Mouse (Mus musculus): Measurements from ENCODE around the gene Xcl1. TPM values are rescaled to one million over a fixed set of nuclear protein-coding genes. Genes with fewer than 3 reads are reported as not detected.

Gene Xcl1
- polyA plus RNA-seq, 1 experiment from 2014 or later, result not detected

DNA sequence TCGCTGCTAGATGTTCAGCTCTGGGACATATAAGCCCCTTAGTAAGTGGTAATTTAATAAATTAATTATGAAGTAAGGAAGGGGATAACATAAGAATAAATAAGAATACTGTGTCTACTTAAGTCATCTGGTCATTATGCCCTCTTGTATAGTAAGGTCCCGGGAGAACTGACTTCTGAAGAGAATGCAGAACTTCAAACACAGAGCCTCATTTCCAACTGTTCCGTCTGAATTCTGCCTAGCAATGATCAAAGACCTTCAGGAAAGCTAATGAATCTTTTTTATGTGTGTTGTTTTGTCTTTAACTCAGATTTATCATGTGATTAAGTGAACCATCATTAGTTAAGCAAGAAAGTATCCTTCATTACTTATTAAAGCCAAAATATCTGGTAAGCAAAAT is 5.3 kb downstream of the Xcl1 start:
- H3K36me3 ChIP-seq (ENCODE audit: insufficient read depth, low read length), result no peaks in the 10 kb centered on the region
- no peak for ATAC-seq
- DNase-seq (ENCODE audit: low spot score), result no peak
- TF ChIP-seq EP300 (IDR thresholded peaks at IDR 0.05) (no peak), CTCF (IDR thresholded peaks at IDR 0.05) (no peak)
- no peaks in the 10 kb centered on the region for H3K9me3 ChIP-seq (ENCODE audit: low read length)
- H3K4me1 ChIP-seq (ENCODE audit: insufficient read depth, low read depth, low read length), result no peaks in the 10 kb centered on the region
- H3K4me2 ChIP-seq (replicated peaks; ENCODE audit: low read depth, low read length), result no peak overlapping the region
- 83% methylated on average over 3 of the region's 3 CpGs for WGBS
- H3K9ac ChIP-seq (replicated peaks; ENCODE audit: low read depth), result no peak overlapping the region
- no peaks in the 10 kb centered on the region for H3K27me3 ChIP-seq (replicated peaks; ENCODE audit: insufficient read depth, low read length)
- H3K4me3 ChIP-seq (ENCODE audit: low read depth, low read length), result no peak overlapping the region
- no peak overlapping the region for H3K27ac ChIP-seq (ENCODE audit: low read length)

DNA sequence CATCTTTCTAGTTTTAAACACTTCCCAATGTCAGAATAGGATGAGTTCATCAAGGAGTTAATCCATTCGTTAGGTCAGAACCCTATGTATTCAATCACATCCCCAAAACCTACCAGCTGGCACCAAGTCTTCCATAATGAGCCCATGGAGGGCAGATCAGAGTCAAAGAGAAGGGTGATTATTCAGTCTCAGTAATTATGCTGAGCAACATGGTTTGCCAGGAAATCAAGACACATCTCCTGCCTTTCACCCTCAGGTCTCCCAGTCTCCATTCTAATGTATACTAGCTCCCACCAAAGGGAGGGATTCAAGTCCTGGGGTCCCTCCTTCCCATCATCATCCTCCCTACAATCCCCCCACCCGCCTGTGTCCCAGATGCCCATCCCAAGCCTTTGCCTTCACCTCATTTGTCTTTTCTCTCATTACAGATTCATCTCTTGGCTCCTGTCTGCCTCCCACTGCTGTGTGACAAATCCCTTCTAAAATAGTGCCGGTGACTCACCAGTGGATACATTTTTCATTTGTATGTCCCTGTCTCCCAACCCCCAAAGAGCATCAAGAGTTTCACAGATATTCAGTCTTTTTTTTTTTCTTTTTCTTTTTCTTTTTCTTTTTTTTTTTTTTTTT is 8.7 kb downstream of the Xcl1 start:
- 68% methylated on average over 3 of the region's 3 CpGs for WGBS

DNA sequence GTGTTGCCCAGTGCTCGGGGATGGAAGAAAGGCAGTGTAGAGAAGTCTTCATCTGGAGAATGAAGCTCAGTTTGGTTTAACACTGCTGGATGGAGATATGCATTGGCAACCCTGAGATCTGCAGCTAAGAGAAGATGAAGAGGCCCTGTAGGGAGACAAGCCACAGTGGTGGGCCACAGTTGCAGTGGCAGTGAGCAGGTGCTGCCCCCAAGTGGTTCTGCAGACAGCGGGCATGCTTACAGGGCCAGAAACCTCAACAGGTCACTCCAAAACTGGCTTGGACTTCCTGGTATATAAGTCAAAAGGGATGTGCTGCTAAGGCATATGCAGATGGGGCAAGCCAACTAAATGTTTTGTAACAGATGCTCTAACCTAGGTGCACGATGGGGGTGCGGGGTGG is 30.3 kb downstream of the Xcl1 start:
- no peaks in the 10 kb centered on the region for H3K4me1 ChIP-seq (ENCODE audit: insufficient read depth, low read depth, low read length)
- H3K9ac ChIP-seq (replicated peaks; ENCODE audit: low read depth), result no peak overlapping the region
- peak; percentile 72 for DNase-seq (ENCODE audit: low spot score)
- H3K4me2 ChIP-seq (replicated peaks; ENCODE audit: low read depth, low read length), result no peak overlapping the region
- no peaks in the 10 kb centered on the region for H3K9me3 ChIP-seq (ENCODE audit: low read length)
- TF ChIP-seq CTCF (IDR thresholded peaks at IDR 0.05), result peak; percentile 89
- no peak for TF ChIP-seq EP300 (IDR thresholded peaks at IDR 0.05)
- 46% methylated on average over 4 of the region's 4 CpGs for WGBS
- no peak overlapping the region for H3K4me3 ChIP-seq (ENCODE audit: low read depth, low read length)
- H3K27ac ChIP-seq (ENCODE audit: low read length), result no peak overlapping the region
- H3K27me3 ChIP-seq (replicated peaks; ENCODE audit: insufficient read depth, low read length), result no peaks in the 10 kb centered on the region
- ATAC-seq, result peak; percentile 62
- H3K36me3 ChIP-seq (ENCODE audit: insufficient read depth, low read length), result no peaks in the 10 kb centered on the region

More for the DNA sequence above, 8.7 kb downstream of the Xcl1 start:
- ATAC-seq (no peak), DNase-seq (ENCODE audit: low spot score) (no peak)
- no peaks in the 10 kb centered on the region for H3K36me3 ChIP-seq (ENCODE audit: insufficient read depth, low read length)
- no peak overlapping the region for H3K4me2 ChIP-seq (replicated peaks; ENCODE audit: low read depth, low read length)
- no peak overlapping the region for H3K27ac ChIP-seq (ENCODE audit: low read length)
- TF ChIP-seq CTCF (IDR thresholded peaks at IDR 0.05), result no peak
- TF ChIP-seq EP300 (IDR thresholded peaks at IDR 0.05), result no peak
- no peak overlapping the region for H3K4me3 ChIP-seq (ENCODE audit: low read depth, low read length)
- H3K9me3 ChIP-seq (ENCODE audit: low read length), result no peaks in the 10 kb centered on the region
- H3K9ac ChIP-seq (replicated peaks; ENCODE audit: low read depth), result no peak overlapping the region
- no peaks in the 10 kb centered on the region for H3K4me1 ChIP-seq (ENCODE audit: insufficient read depth, low read depth, low read length)
- H3K27me3 ChIP-seq (replicated peaks; ENCODE audit: insufficient read depth, low read length), result no peaks in the 10 kb centered on the region

DNA sequence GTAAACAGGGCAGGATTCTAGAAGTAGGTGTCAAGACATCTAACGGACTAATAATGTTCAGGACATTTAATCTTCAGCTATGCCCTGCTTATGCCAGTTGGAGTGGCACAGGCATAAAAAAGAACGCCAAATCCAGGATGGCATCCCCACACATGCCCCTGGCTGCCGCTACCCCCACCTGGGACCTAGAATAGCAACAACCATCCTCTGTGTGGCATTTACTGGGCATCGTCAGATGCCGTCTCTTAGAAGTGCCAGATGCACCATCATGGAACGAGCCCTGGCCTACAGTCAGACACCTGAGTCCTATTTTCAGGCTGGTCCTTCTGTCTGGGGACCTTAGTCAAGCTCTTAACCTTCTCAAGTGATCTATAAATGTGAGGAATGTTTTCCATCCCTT is 34.6 kb downstream of the Xcl1 start:
- H3K36me3 ChIP-seq (ENCODE audit: insufficient read depth, low read length), result no peaks in the 10 kb centered on the region
- H3K9ac ChIP-seq (replicated peaks; ENCODE audit: low read depth), result no peak overlapping the region
- no peaks in the 10 kb centered on the region for H3K9me3 ChIP-seq (ENCODE audit: low read length)
- no peak for DNase-seq (ENCODE audit: low spot score)
- ATAC-seq, result no peak
- H3K27me3 ChIP-seq (replicated peaks; ENCODE audit: insufficient read depth, low read length), result no peaks in the 10 kb centered on the region
- H3K4me1 ChIP-seq (ENCODE audit: insufficient read depth, low read depth, low read length), result peaks cover 6% of the 10 kb centered on the region; the same call in 1 of the 2 replicates
- TF ChIP-seq EP300 (IDR thresholded peaks at IDR 0.05) (no peak), CTCF (IDR thresholded peaks at IDR 0.05) (no peak)
- no peak overlapping the region for H3K27ac ChIP-seq (ENCODE audit: low read length)
- no peak overlapping the region for H3K4me3 ChIP-seq (ENCODE audit: low read depth, low read length)
- 91% methylated on average over 6 of the region's 6 CpGs for WGBS
- no peak overlapping the region for H3K4me2 ChIP-seq (replicated peaks; ENCODE audit: low read depth, low read length)

DNA sequence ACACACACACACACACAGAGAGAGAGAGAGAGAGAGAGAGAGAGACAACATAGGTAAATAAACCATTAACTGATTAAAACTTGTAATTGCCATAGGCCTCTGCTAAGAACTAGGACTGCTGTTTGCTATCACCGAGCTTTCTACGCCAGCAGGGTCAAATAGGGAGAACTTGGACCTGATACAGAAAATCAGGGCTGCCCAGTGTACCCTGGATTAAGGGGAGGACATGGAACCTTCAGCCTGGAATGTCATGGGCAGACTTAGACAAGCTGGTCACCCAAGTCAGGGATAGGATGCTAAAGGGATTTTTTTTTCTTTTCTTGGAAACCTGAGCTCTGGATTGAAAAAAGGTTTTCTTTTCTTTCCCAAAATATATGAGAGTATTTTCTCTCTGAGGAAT is 35.1 kb downstream of the Xcl1 start:
- Histone ChIP-seq H3K27me3 (replicated peaks; ENCODE audit: insufficient read depth, low read length) (no peaks in the 10 kb centered on the region), H3K4me3 (ENCODE audit: low read depth, low read length) (no peak overlapping the region), H3K36me3 (ENCODE audit: insufficient read depth, low read length) (no peaks in the 10 kb centered on the region), H3K9ac (replicated peaks; ENCODE audit: low read depth) (no peak overlapping the region), H3K4me1 (ENCODE audit: insufficient read depth, low read depth, low read length) (peaks cover 6% of the 10 kb centered on the region; the same call in 1 of the 2 replicates), H3K9me3 (ENCODE audit: low read length) (no peaks in the 10 kb centered on the region), H3K27ac (ENCODE audit: low read length) (no peak overlapping the region), H3K4me2 (replicated peaks; ENCODE audit: low read depth, low read length) (no peak overlapping the region)
- DNase-seq (ENCODE audit: low spot score) (no peak), ATAC-seq (no peak)
- TF ChIP-seq EP300 (IDR thresholded peaks at IDR 0.05) (no peak), CTCF (IDR thresholded peaks at IDR 0.05) (no peak)
- WGBS, result 74% methylated on average over 2 of the region's 2 CpGs

DNA sequence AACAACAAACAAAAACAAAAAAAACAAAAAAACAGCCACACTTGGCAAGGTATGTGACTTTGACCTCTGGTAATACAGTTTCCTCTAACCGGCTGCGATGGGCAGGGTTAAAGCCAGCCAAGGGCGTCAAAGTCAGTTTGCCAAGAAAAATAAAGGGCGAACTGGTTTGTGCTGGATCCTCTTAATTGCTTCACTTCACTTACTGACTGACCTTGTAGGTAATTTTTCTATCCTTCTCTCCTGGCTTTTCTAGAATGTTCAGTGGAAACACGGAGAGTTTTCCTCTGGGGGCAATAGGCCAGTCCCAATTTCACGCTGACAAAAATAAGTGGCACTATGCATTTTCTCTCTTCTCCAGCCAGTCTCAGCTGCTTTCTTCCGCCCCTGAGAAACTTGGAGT is 35.8 kb downstream of the Xcl1 start:
- H3K27ac ChIP-seq (ENCODE audit: low read length), result no peak overlapping the region
- no peak for ATAC-seq

More for the DNA sequence above, 35.8 kb downstream of the Xcl1 start:
- Histone ChIP-seq H3K27me3 (replicated peaks; ENCODE audit: insufficient read depth, low read length) (no peaks in the 10 kb centered on the region), H3K4me2 (replicated peaks; ENCODE audit: low read depth, low read length) (peak overlapping the region; percentile 76), H3K36me3 (ENCODE audit: insufficient read depth, low read length) (no peaks in the 10 kb centered on the region), H3K4me1 (ENCODE audit: insufficient read depth, low read depth, low read length) (peaks cover 6% of the 10 kb centered on the region; the same call in 1 of the 2 replicates), H3K4me3 (ENCODE audit: low read depth, low read length) (peak overlapping the region; percentile 36), H3K9me3 (ENCODE audit: low read length) (no peaks in the 10 kb centered on the region), H3K9ac (replicated peaks; ENCODE audit: low read depth) (no peak overlapping the region)
- WGBS, result 27% methylated on average over 7 of the region's 7 CpGs
- no peak for TF ChIP-seq EP300 (IDR thresholded peaks at IDR 0.05)
- TF ChIP-seq CTCF (IDR thresholded peaks at IDR 0.05), result no peak
- peak; percentile 55 for DNase-seq (ENCODE audit: low spot score)

Data from lung, postnatal 0 days (tissue).